Mouse (Mus musculus): ENCODE data around the gene Mcoln2.
"Not testable (repeated sequence)": the region's sequence is repeated elsewhere in the genome, so short reads cannot be mapped to it uniquely, and the experiment has no call there.

Gene Mcoln2

DNA sequence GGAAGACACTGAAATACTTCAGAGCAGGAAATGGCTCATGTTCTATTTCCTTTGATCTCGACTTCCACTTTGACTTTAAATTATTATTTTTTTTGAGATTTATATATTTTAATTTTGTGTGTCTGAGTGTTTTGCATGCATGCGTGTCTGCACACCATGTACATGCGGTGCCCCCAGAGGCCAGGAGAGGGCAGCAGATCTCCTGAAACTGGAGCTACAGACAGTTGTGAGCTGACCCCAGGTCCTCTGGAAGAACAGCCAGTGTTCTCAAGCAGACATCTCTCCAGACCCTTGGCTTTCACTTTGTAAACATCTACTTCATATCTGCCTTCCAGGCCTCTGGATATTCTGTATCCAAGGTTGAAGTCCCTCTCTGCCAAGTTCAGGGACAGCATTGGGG lies 31.4 kb downstream of the Mcoln2 start:
- in situ Hi-C loops (cut with MboI, MseI): loop anchor here (5.0 kb wide), 3 partner anchors 114 to 146 kb away; no protein-coding TSS in a partner anchor

DNA sequence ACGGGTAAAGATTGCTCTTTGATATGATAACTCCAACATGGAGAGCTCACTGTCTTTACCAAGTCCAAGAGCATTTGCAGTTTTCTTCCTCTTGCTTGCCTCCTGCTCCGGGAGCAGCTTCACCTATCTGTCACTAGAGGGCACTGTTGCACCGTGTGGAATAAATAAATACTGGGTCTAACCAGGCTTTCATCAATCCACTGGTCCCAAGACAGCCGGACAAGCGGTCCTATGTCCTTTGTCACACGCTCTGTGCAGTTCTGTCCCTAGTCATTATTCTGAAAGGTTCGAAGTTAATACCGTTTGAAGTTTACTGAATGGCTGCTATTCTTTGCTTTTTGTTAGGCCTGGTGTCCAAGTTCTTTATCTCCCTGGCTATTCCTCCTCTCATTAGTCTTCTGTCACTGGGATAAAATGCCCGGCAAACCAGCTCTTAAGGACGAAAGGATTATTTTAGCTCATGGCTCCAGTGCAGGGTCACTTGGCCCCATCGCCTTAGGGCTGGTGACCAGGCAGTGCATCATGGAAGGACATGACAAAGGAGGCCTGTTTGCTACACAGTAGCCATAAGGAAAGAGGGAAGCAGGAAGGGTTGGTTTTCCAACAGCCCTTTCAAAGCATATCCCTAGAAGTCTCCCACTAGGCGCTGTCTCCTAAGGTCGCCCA lies 35.5 kb downstream of the Mcoln2 start:
- in situ Hi-C loops (cut with MboI, MseI): loop anchor here (5.0 kb wide), 4 partner anchors 97 to 142 kb away; no protein-coding TSS in a partner anchor

- in situ Hi-C loops (cut with MboI, MseI): loop anchor here in 1 of 2 experiments (5.0 kb wide), 1 partner anchor 96 kb away; no protein-coding TSS in a partner anchor
Observed at GRCm38 (mm10) chr3:146186033-146186432, 36.4 kb downstream of the Mcoln2 start.

DNA sequence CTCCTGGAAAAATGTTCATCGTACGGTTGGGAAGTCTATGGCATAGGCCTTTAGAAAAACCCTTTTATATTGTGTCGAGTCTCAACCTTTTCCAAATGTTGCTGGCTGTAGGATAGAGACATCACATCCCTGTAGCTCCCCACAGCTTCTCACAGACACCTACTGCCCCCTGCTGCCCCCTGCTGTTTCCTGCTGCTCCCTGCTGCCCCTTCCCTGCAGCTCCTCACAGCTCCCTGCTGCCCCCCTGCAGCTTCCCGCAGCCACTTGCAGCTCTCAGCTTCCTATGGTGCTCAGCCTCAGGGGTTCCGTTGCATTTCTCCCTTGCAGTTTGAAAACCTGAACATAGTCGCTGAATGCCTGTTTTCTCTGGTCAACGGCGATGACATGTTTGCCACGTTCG lies 40.3 kb downstream of the Mcoln2 start:
- in situ Hi-C loops (cut with MboI, MseI): loop anchor here (5.0 kb wide), 3 partner anchors 87 to 142 kb away; no protein-coding TSS in a partner anchor

GRCm38 (mm10) chr3:146192507-146192906 lies 42.9 kb downstream of the Mcoln2 start:
- in situ Hi-C loops (cut with MboI, MseI): loop anchor here in 1 of 2 experiments (5.0 kb wide), 2 partner anchors 85 to 140 kb away; no protein-coding TSS in a partner anchor

DNA sequence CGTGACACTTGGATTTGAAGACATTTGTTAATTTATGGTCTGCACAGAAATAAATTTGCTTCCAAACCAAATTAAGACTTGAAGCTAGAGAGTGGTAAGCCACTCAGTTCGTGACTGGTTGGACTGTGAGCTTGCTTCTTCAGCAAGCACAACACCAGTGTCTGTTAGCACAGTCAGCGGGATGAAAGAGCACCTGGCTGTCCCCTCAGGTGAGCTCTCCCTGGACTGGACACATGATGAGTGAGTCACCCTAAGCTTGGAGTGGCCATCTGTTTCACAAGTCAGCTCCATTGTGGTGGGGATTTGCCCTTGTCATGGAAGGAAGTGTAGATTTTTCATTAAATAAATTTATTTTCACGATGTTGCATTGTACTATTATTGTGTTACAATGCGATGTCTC lies 45.5 kb downstream of the Mcoln2 start:
- in situ Hi-C loops (cut with MboI, MseI): no loop called here

DNA sequence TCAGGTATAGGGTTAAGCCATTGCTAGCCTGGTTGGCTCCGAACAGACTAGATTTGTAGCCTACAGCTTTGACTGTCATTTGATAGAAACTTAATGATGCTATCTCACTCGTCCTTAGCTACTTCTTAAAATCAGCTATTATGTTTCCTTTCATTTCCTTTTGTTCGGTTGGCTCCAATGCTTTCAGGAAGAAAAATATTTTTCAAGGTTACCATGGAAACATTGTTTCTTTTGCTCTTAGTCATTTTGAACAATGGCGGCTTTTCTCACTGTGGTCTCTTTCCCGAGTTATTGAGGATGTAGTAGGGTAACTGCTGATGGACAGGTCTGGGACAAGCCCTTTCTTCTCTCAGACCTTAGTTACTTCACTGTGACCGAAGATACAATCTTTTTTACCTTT lies 46.7 kb downstream of the Mcoln2 start:
- in situ Hi-C loops (cut with MboI, MseI): no loop called here

DNA sequence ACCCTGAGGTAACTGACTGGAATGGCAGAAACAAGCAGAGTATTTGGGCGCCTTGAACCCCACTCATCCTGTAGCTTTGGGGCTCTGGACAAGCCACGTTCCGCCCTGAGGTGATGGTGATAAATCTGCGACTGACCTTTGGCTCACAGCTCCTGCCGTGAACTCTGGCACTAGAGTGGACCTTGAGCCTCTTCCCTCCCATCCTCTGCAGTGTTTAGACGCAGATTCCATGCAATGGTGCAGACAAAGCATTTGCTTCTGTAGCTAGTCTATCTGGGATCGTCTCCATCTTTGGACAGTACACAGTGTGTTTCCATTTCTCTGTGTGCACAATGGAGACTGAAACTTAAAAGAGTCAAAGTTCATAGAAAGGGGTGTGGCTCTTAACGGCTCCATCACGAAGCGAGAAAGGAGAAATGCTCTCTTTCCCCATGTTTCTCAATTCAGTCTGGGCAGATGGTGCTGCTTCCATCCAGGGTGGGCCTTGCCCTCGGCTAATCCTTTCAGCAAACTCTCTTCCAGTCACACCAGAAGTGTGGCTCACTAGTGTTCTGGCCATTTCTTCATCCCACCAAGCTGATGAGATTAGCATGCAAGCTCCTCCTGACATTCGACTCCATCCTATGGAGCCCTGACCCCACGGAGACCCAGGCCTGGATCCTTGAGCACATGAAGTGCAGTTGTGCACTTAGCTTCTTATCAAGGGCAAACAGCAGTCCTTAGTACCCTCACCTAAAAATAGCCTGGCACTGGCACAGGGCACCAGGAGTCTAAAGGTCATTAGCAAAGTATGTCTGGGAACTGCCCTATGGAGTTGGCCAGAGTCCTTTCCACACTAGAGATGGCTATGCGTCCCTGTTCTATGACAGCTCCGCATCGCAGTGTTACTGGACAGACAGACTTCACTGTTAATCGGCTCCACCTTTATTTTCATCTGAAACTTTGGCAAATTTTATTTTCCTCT lies 47.4 kb downstream of the Mcoln2 start:
- in situ Hi-C loops (cut with MboI, MseI): no loop called here

DNA sequence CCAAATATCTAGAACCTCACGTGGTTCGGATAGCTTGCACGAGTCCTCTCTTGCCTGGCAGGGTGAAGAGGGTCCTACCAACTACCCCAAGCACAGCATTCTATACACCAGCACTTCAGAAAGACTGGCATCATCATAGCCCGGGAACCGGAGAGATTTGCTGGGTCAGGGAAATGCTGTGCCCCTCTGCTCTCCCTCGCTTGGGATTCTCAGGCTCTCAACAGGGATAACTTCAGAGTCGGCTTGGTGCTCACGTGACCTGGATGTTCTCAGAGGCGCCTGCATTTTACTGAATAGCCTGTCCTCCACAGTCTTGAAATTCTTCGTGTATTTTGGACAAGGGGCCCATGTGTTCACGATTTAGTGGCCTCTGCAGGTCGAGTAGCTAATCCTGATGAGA lies 48.2 kb downstream of the Mcoln2 start:
- in situ Hi-C loops (cut with MboI, MseI): no loop called here

DNA sequence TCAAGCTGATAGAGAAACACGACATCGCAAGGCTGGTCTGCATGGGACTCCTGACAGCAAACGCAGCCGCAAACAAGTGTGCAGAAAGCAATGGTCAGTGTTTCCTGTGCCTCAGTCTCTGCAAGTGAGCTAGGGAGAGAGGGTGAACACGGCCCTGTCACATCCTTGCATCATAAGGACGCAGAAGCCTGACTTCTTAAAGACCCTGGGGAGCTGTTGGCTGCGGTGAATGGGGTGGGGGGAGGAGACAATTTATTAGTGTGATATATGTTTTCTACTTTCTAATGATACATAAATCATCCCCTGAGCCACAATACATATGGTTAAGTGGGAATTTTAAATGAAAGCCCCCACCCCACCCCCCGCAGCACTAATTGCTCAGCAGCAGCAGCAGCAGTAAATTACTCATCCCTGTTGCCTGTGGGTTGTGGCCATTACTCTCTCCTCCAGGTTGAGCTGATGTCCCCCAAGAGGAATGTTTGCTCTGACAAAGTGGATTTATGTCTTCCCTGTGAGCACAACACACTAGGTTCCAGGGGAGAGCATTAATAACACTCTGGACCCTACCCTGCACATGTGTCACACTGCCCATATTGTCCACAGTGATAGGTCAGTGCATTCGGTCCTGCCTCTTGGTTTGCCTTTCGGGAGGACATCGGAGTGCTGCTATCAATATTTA lies 49.3 kb downstream of the Mcoln2 start:
- in situ Hi-C loops (cut with MboI, MseI): no loop called here

DNA sequence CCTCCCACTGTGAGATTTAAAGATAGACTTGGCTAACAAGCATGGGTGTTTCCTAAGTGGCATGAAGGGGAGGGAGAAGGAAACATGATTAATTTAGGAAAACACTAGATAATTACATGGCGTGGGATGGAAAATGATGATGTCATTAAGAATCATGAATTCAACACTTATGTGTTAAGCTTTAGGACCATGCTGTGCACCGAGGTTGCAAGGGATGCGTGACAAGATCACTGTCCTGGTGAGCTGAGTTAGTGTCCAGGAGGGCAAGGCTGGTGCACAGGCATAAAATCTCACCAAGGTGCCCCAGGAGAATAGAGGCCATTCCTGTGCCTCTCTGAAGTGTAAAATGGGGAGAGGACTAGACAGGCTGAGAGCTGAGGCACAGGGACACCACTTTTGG lies 49.9 kb downstream of the Mcoln2 start:
- in situ Hi-C loops (cut with MboI, MseI): no loop called here

DNA sequence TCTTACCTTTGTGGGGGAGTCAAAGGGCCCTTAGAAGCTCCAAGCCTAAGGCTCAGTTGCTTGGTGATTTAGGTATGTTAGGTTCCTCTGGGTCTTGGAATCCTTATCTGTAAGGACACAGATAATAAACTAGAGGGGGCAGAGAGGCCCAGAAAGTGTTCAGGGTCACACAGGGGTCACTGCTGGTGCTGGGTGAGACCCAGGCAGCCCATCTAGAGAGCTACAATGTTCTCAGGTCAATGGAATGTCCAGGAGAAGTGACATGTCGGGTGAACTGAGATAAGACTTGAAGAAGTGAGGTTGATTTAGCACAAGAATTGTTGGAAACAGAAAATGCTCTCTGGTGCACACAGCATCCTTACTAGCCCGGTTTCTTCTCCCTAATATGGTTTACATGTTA lies 54.7 kb downstream of the Mcoln2 start:
- in situ Hi-C loops (cut with MboI, MseI): no loop called here

DNA sequence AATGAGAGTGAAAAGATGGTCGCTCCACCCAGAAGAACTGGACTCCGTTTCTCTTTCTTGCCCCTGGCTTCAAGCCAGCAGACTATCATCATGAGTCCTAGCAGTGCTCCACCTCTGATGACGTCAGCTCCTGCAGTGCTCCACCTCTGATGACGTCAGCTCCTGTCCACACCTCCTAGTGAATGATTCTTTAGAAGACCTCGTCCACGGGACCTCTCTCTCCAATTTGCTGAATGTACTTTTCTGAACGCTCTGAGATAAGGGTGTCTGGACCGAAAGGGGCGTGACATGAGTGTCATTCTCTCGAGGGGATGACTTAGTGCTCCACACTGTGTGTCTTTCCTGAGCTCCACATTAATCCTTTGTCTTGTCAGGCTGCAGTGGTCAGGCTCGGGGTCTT lies 55.7 kb downstream of the Mcoln2 start:
- in situ Hi-C loops (cut with MboI, MseI): no loop called here

DNA sequence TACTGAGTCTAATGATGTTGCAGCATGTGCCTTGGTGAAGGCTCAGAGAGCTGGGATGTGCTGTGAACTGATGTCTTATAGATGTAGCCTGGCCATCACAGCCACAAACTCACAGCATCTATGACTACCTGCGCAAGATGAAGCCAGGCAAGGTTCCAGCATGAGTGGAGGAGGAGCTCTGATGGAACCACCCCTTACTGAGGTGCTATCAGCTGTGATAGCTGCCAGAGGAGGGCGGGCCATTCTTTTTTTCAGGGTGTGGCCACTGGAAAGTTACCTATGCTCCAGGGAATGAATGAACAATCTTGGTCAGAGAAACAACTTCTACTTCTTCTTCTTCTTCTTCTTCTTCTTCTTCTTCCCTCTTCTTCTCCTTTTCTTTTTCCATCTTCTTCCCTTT lies 57.0 kb downstream of the Mcoln2 start:
- in situ Hi-C loops (cut with MboI, MseI): no loop called here

DNA sequence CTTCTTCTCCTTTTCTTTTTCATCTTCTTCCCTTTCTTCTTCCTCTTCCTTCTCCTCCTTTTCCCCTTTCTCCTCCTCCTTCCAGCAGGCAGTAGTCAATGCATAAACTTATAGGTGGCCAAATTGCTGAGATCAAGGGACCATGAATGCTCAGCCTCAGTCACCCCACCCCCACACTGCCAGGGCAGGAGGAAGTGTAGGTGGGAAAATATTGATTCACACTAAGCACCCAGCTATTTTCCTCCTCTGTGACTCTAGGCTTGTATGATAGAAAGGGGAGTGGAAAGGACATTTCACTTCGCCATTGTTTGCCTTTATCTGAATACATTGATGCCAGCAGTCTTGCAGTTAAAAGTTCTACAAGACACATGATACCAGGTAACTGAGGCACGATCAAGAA lies 57.8 kb downstream of the Mcoln2 start:
- in situ Hi-C loops (cut with MboI, MseI): no loop called here

DNA sequence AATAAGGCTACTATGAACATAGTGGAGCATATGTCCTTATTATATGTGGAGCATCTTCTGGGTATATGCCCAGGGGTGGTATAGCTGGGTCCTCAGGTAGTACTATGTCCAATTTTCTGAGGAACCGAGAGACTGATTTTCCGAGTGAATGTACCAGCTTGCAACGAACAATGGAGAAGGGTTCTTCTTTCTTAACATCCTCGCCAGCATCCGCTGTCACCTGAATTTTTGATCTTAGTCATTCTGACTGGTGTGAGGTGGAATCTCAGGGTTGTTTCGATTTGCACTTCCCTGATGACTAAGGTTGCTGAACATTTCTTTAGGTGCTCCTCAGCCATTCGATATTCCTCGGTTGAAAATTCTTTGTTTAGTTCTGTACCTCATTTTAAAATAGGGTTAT lies 60.1 kb downstream of the Mcoln2 start:
- in situ Hi-C loops (cut with MboI, MseI): not testable (repeated sequence)

GRCm38 (mm10) chr3:146211141-146211747 lies 61.6 kb downstream of the Mcoln2 start:
- in situ Hi-C loops (cut with MboI, MseI): no loop called here

DNA sequence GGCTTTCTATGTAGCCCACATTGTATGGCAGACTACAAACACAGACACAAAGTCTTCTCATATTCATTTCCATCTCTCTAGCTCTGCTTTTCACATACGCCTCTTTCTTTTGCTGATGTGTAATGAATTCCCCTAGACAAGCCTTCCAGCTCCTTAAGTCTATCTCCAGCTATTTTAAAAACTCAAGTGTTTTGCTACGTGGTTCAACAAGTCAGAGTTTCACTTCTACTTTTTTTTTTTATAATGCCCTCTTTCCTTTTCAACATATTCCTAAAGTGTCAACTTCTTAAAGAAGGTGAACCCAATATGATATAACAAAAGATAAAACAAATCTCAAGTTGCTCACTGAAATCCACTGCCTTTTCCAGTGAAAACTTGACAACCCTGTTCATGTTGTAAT lies 62.3 kb downstream of the Mcoln2 start:
- in situ Hi-C loops (cut with MboI, MseI): no loop called here

DNA sequence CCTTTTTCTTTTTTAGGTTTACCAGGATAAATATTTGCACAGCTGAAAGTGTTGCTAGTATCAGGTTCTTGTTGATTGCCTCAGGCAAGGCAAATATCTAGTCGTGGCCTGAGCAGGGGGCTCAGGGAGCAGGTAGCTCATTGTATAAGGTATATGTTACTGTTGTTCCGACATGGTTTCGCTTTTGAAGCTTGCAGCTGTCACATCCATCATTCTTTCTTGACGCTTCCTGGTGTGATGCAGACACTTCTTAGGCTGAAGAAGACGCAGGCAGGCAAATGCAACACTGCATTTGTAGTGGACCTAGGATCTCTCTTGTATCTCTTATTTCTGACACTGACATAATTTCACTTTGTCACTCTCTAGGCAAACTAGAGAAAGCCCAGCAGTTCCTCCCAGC lies 63.7 kb downstream of the Mcoln2 start:
- in situ Hi-C loops (cut with MboI, MseI): no loop called here

- in situ Hi-C loops (cut with MboI, MseI): no loop called here
Observed at GRCm38 (mm10) chr3:146216561-146216960, 66.9 kb downstream of the Mcoln2 start.

- in situ Hi-C loops (cut with MboI, MseI): no loop called here
Observed at GRCm38 (mm10) chr3:146220776-146221486, 71.3 kb downstream of the Mcoln2 start, which contains the start of gene Lpar3. Lpar3 (plus strand) TSS chr3:146220963.
